Comparison of ENCODE assay signal across 14 mouse cellular contexts in the genomic region with DNA sequence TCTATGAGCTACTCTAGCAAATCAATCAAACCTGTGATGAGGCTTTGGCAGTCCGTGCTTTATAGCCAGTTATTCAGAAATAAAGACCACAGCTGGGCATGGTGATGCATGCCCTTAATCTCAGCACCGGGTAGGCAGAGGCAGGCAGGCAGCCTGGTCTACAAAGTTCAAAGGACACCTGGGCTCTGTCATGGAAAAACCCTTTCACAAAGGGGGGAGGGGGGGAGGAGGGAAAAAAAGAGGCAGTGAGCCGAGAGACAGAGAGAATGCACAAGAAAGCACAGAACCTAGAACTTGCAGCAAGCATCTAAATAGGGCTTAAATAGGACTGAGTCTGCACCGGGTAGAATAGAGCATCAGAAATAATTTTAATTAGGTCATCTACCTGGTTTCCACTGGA.
"Had no signal": no experiment of that assay in that cellular context is flagged by ENCODE, and none has a peak within 500 bp of the region (broad histone marks: within the 10 kb centered on the region; RNA-seq: fewer than 3 reads in every experiment).

No protein-coding gene starts in this region.

- H3K4me3 ChIP-seq: intestine, embryonic 15.5 days; layer of hippocampus, adult 2 months; left cerebral cortex, adult 2 months; limb, embryonic 12.5 days; liver, embryonic 15.5 days; midbrain, embryonic 10.5 days; midbrain, embryonic 15.5 days; neural tube, embryonic 13.5 days had no signal

- H3K9me3 ChIP-seq: intestine, embryonic 15.5 days; liver, embryonic 15.5 days; midbrain, embryonic 15.5 days had no signal

- DNase-seq: kidney, adult 18-20 months; kidney, postnatal 10 days; kidney, postnatal 4 days; lung, adult 2 months; retina, postnatal 1 day; right cerebral cortex, postnatal 4 days had no signal

- H3K4me1 ChIP-seq: intestine, embryonic 15.5 days; limb, embryonic 12.5 days; midbrain, embryonic 10.5 days; midbrain, embryonic 15.5 days; neural tube, embryonic 13.5 days had no signal

- H3K36me3 ChIP-seq: liver, embryonic 15.5 days; midbrain, embryonic 15.5 days had no signal

- H3K4me2 ChIP-seq: intestine, embryonic 15.5 days; limb, embryonic 12.5 days; liver, embryonic 15.5 days; midbrain, embryonic 15.5 days; neural tube, embryonic 13.5 days had no signal

- H3K27ac ChIP-seq: intestine, embryonic 15.5 days; layer of hippocampus, adult 2 months; left cerebral cortex, adult 2 months; limb, embryonic 12.5 days; liver, embryonic 15.5 days; midbrain, embryonic 10.5 days; midbrain, embryonic 15.5 days; neural tube, embryonic 13.5 days had no signal

- H3K27me3 ChIP-seq: intestine, embryonic 15.5 days; limb, embryonic 12.5 days; liver, embryonic 15.5 days; midbrain, embryonic 15.5 days; neural tube, embryonic 13.5 days had no signal

- H3K9ac ChIP-seq: intestine, embryonic 15.5 days; limb, embryonic 12.5 days; liver, embryonic 15.5 days; midbrain, embryonic 15.5 days; neural tube, embryonic 13.5 days had no signal
